Mouse (Mus musculus): ENCODE results near the gene Olfr1392. TPM values are rescaled to one million over a fixed set of nuclear protein-coding genes. Genes with fewer than 3 reads are reported as not detected.

Olfr1392 gene
- polyA plus RNA-seq, 1 experiment, result 2.2 TPM

GRCm38 (mm10) chr11:49242944-49243626 is 42.0 kb upstream of the Olfr1392 start:
- peak overlapping the region; percentile 98 for H3K4me3 ChIP-seq (ENCODE audit: control insufficient read depth, low read depth, low read length)
- peak overlapping the region; percentile 82 for H3K27ac ChIP-seq (ENCODE audit: control insufficient read depth, insufficient read depth, low read depth, low read length)
- peaks cover 11% of the 10 kb centered on the region for H3K4me1 ChIP-seq (ENCODE audit: control insufficient read depth, insufficient read depth, low read length)
- TF ChIP-seq CTCF (IDR thresholded peaks at IDR 0.05; ENCODE audit: control insufficient read depth, insufficient read depth, insufficient replicate concordance, low read depth, low read length) (no peak), POLR2A (IDR thresholded peaks at IDR 0.05; ENCODE audit: control insufficient read depth, low read depth, low read length) (no peak)
- H3K27me3 ChIP-seq (ENCODE audit: control insufficient read depth, insufficient read depth, low read length), result no peaks in the 10 kb centered on the region
- H3K36me3 ChIP-seq (ENCODE audit: control insufficient read depth, insufficient read depth, low read length), result no peaks in the 10 kb centered on the region

- H3K36me3 ChIP-seq (ENCODE audit: control insufficient read depth, insufficient read depth, low read length), result no peaks in the 10 kb centered on the region
- peaks cover 11% of the 10 kb centered on the region for H3K4me1 ChIP-seq (ENCODE audit: control insufficient read depth, insufficient read depth, low read length)
- H3K27me3 ChIP-seq (ENCODE audit: control insufficient read depth, insufficient read depth, low read length), result no peaks in the 10 kb centered on the region
- H3K4me3 ChIP-seq (ENCODE audit: control insufficient read depth, low read depth, low read length), result peak within 1 kb of the TSS; percentile 98
- TF ChIP-seq CTCF (IDR thresholded peaks at IDR 0.05; ENCODE audit: control insufficient read depth, insufficient read depth, insufficient replicate concordance, low read depth, low read length) (no peak), POLR2A (IDR thresholded peaks at IDR 0.05; ENCODE audit: control insufficient read depth, low read depth, low read length) (peak; percentile 69)
- H3K27ac ChIP-seq (ENCODE audit: control insufficient read depth, insufficient read depth, low read depth, low read length), result peak within 1 kb of the TSS; percentile 94
These were observed 41.1 kb upstream of the Olfr1392 start, which contains the start of gene Mgat1 for GRCm38 (mm10) chr11:49243727-49244594. Gene Mgat1 (plus strand): TSS chr11:49244191.

DNA sequence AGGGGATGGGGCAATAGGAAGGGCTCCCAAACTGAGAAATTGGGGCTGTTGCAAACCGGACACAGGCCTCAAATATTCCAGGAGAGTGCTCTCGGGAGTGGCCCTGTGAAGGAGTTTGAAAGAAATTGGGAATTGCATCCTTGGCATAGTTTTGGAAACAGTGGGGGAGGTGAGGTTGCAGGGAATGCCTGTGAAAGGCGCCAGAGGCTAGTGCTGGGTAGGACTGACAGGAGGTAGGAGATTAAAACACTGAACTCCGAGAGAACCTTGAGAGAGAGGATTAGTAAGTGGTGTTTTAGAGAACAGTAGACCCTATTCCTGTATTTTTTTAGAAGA is 40.5 kb upstream of the Olfr1392 start:
- Histone ChIP-seq H3K4me3 (ENCODE audit: control insufficient read depth, low read depth, low read length) (peak overlapping the region; percentile 98), H3K27ac (ENCODE audit: control insufficient read depth, insufficient read depth, low read depth, low read length) (peak overlapping the region; percentile 94), H3K36me3 (ENCODE audit: control insufficient read depth, insufficient read depth, low read length) (no peaks in the 10 kb centered on the region), H3K27me3 (ENCODE audit: control insufficient read depth, insufficient read depth, low read length) (no peaks in the 10 kb centered on the region), H3K4me1 (ENCODE audit: control insufficient read depth, insufficient read depth, low read length) (peaks cover 11% of the 10 kb centered on the region)
- no peak for TF ChIP-seq CTCF (IDR thresholded peaks at IDR 0.05; ENCODE audit: control insufficient read depth, insufficient read depth, insufficient replicate concordance, low read depth, low read length)
- TF ChIP-seq POLR2A (IDR thresholded peaks at IDR 0.05; ENCODE audit: control insufficient read depth, low read depth, low read length), result no peak

- Histone ChIP-seq H3K4me3 (ENCODE audit: control insufficient read depth, low read depth, low read length) (no peak overlapping the region), H3K27ac (ENCODE audit: control insufficient read depth, insufficient read depth, low read depth, low read length) (no peak overlapping the region), H3K36me3 (ENCODE audit: control insufficient read depth, insufficient read depth, low read length) (no peaks in the 10 kb centered on the region), H3K27me3 (ENCODE audit: control insufficient read depth, insufficient read depth, low read length) (no peaks in the 10 kb centered on the region), H3K4me1 (ENCODE audit: control insufficient read depth, insufficient read depth, low read length) (peaks cover 16% of the 10 kb centered on the region)
- TF ChIP-seq CTCF (IDR thresholded peaks at IDR 0.05; ENCODE audit: control insufficient read depth, insufficient read depth, insufficient replicate concordance, low read depth, low read length) (no peak), POLR2A (IDR thresholded peaks at IDR 0.05; ENCODE audit: control insufficient read depth, low read depth, low read length) (no peak)
These were observed 39.9 kb upstream of the Olfr1392 start for GRCm38 (mm10) chr11:49245176-49245575.

DNA sequence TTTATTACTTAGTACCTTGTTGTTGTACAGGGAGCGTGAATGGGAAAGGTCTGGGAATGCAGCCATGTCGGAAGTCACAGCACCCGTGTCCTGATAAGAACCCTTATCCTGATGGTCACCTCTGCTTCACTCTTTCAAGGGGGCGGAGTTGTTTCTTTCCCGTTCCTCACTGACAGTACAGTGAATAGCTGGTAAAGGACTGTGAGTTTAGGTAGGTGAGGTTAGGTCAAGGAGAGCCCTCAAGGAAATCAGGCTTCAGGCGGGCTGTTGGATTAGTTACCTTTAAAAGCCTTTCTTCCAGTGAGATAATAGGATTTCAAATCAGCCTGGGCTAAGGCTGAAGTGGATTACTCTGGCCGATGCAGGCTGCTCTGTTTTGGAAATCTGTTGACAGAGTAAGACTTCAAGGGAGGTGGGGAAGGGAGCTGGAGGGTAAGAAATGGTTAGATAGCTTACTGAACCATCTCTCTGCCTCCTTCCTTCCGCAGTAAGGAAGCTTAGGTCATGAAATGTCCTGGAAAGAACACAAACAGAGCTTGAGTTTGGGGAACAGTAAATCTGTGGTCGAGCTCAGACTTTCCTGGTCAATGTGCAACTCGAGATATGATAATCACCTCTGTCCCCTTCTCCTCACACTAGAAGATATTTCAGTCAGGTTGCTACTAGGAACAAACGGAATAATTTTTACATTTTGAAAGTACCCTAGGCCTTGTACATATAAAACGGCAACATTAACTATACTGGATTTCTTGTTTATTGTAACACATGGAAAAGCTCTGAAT is 39.3 kb upstream of the Olfr1392 start:
- H3K27me3 ChIP-seq (ENCODE audit: control insufficient read depth, insufficient read depth, low read length), result no peaks in the 10 kb centered on the region
- H3K36me3 ChIP-seq (ENCODE audit: control insufficient read depth, insufficient read depth, low read length), result no peaks in the 10 kb centered on the region
- no peak overlapping the region for H3K4me3 ChIP-seq (ENCODE audit: control insufficient read depth, low read depth, low read length)
- TF ChIP-seq CTCF (IDR thresholded peaks at IDR 0.05; ENCODE audit: control insufficient read depth, insufficient read depth, insufficient replicate concordance, low read depth, low read length) (no peak), POLR2A (IDR thresholded peaks at IDR 0.05; ENCODE audit: control insufficient read depth, low read depth, low read length) (no peak)
- peaks cover 20% of the 10 kb centered on the region for H3K4me1 ChIP-seq (ENCODE audit: control insufficient read depth, insufficient read depth, low read length)
- no peak overlapping the region; the same call in 1 of the 2 replicates for H3K27ac ChIP-seq (ENCODE audit: control insufficient read depth, insufficient read depth, low read depth, low read length)

GRCm38 (mm10) chr11:49246523-49246922 is 38.6 kb upstream of the Olfr1392 start:
- H3K27ac ChIP-seq (ENCODE audit: control insufficient read depth, insufficient read depth, low read depth, low read length), result no peak overlapping the region
- no peak overlapping the region for H3K4me3 ChIP-seq (ENCODE audit: control insufficient read depth, low read depth, low read length)
- H3K4me1 ChIP-seq (ENCODE audit: control insufficient read depth, insufficient read depth, low read length), result peaks cover 21% of the 10 kb centered on the region
- no peaks in the 10 kb centered on the region for H3K36me3 ChIP-seq (ENCODE audit: control insufficient read depth, insufficient read depth, low read length)
- TF ChIP-seq POLR2A (IDR thresholded peaks at IDR 0.05; ENCODE audit: control insufficient read depth, low read depth, low read length), result no peak
- no peak for TF ChIP-seq CTCF (IDR thresholded peaks at IDR 0.05; ENCODE audit: control insufficient read depth, insufficient read depth, insufficient replicate concordance, low read depth, low read length)
- H3K27me3 ChIP-seq (ENCODE audit: control insufficient read depth, insufficient read depth, low read length), result no peaks in the 10 kb centered on the region

GRCm38 (mm10) chr11:49247255-49247654 is 37.8 kb upstream of the Olfr1392 start:
- H3K36me3 ChIP-seq (ENCODE audit: control insufficient read depth, insufficient read depth, low read length), result no peaks in the 10 kb centered on the region
- no peak overlapping the region for H3K4me3 ChIP-seq (ENCODE audit: control insufficient read depth, low read depth, low read length)

More at GRCm38 (mm10) chr11:49247255-49247654, 37.8 kb upstream of the Olfr1392 start:
- Histone ChIP-seq H3K4me1 (ENCODE audit: control insufficient read depth, insufficient read depth, low read length) (peaks cover 23% of the 10 kb centered on the region), H3K27ac (ENCODE audit: control insufficient read depth, insufficient read depth, low read depth, low read length) (no peak overlapping the region), H3K27me3 (ENCODE audit: control insufficient read depth, insufficient read depth, low read length) (no peaks in the 10 kb centered on the region)
- no peak for TF ChIP-seq CTCF (IDR thresholded peaks at IDR 0.05; ENCODE audit: control insufficient read depth, insufficient read depth, insufficient replicate concordance, low read depth, low read length)

Data from testis, adult 2 months (tissue).